Mouse (Mus musculus) ES-E14 (cell line): ENCODE results near the gene Thap11.

Experiments used
- HCFC1 ChIP-seq: IDR thresholded peaks from 2 replicates; pipeline ENCODE4 v1.6.1; 2012; ENCODE audit warnings: low read length, inconsistent platforms, borderline replicate concordance; ENCODE audit not compliant: insufficient read depth
- ZC3H11A ChIP-seq: IDR thresholded peaks from 2 replicates; pipeline ENCODE4 v1.6.1; 2012; ENCODE audit warnings: low read depth, mild to moderate bottlenecking, inconsistent platforms, low read length, borderline replicate concordance

GRCm38 (mm10) chr8:105846678-105847077 is 8.3 kb upstream of the Thap11 start:
- no peak for TF ChIP-seq HCFC1
- no peak for TF ChIP-seq ZC3H11A
